Mouse (Mus musculus): ENCODE data around the gene Gm6904.
A peak's percentile ranks its signal among the peaks of the same experiment; 100 is the strongest.
"Not testable (repeated sequence)": the region's sequence is repeated elsewhere in the genome, so short reads cannot be mapped to it uniquely, and the experiment has no call there.

The Gm6904 gene

GRCm38 (mm10) chr14:59260056-59260455, at the start of gene Gm6904:
Gene Gm6904 (minus strand): TSS chr14:59260216.
- DNase-seq (ENCODE audit: extremely low spot score), result no peak

- not testable (repeated sequence) for DNase-seq (ENCODE audit: extremely low spot score)
Observed at GRCm38 (mm10) chr14:59297391-59297790, 37.4 kb upstream of the Gm6904 start, which contains the start of gene Phf11a. Gene Phf11a (minus strand): TSS chr14:59297522.

GRCm38 (mm10) chr14:59291769-59292168, 31.8 kb upstream of the Gm6904 start:
- not testable (repeated sequence) for DNase-seq (ENCODE audit: extremely low spot score)

- not testable (repeated sequence) for DNase-seq (ENCODE audit: extremely low spot score)
Observed at GRCm38 (mm10) chr14:59274961-59275360, 14.9 kb upstream of the Gm6904 start.

GRCm38 (mm10) chr14:59255861-59256260, 4.2 kb downstream of the Gm6904 start:
- not testable (repeated sequence) for DNase-seq (ENCODE audit: extremely low spot score)

GRCm38 (mm10) chr14:59250350-59250749, 9.7 kb downstream of the Gm6904 start:
- peak; percentile 12 for DNase-seq (ENCODE audit: extremely low spot score)

GRCm38 (mm10) chr14:59233635-59234034, 26.4 kb downstream of the Gm6904 start:
- DNase-seq (ENCODE audit: extremely low spot score), result no peak

GRCm38 (mm10) chr14:59232003-59232402, 28.0 kb downstream of the Gm6904 start:
- no peak for DNase-seq (ENCODE audit: extremely low spot score)

- DNase-seq (ENCODE audit: extremely low spot score), result no peak
Observed at GRCm38 (mm10) chr14:59230331-59230966, 29.6 kb downstream of the Gm6904 start.

GRCm38 (mm10) chr14:59229822-59230221, 30.2 kb downstream of the Gm6904 start:
- DNase-seq (ENCODE audit: extremely low spot score), result no peak

- DNase-seq (ENCODE audit: extremely low spot score), result no peak
Observed at GRCm38 (mm10) chr14:59226240-59226639, 33.8 kb downstream of the Gm6904 start.

- no peak for DNase-seq (ENCODE audit: extremely low spot score)
Observed at GRCm38 (mm10) chr14:59219241-59219640, 40.8 kb downstream of the Gm6904 start.

- no peak for DNase-seq (ENCODE audit: extremely low spot score)
Observed at GRCm38 (mm10) chr14:59209816-59210215, 50.2 kb downstream of the Gm6904 start.

GRCm38 (mm10) chr14:59209003-59209402, 51.0 kb downstream of the Gm6904 start:
- DNase-seq (ENCODE audit: extremely low spot score), result no peak

GRCm38 (mm10) chr14:59205976-59206583, 53.9 kb downstream of the Gm6904 start:
- DNase-seq (ENCODE audit: extremely low spot score), result peak; percentile 32

GRCm38 (mm10) chr14:59205461-59205860, 54.6 kb downstream of the Gm6904 start:
- peak; percentile 15 for DNase-seq (ENCODE audit: extremely low spot score)

- peak; percentile 33 for DNase-seq (ENCODE audit: extremely low spot score)
Observed at GRCm38 (mm10) chr14:59201604-59202215, 58.3 kb downstream of the Gm6904 start.

- DNase-seq (ENCODE audit: extremely low spot score), result peak; percentile 95
Observed at GRCm38 (mm10) chr14:59200711-59201603, 59.1 kb downstream of the Gm6904 start, which contains the start of gene Rcbtb1. Gene Rcbtb1 (plus strand): TSS chr14:59201209.

All from embryo, embryonic 9.5 days (tissue).